Mouse (Mus musculus) left cerebral cortex, postnatal 4 days (tissue): ENCODE measurements around the gene Tssk1. TPM values are rescaled to one million over a fixed set of nuclear protein-coding genes. Genes with fewer than 3 reads are reported as not detected.
A peak's percentile ranks its signal among the peaks of the same experiment; 100 is the strongest.

Experiments used
- DNase-seq: peaks from one replicate; pipeline ENCODE4 v3.0.0-alpha.2; 2022
- intact Hi-C: fragments of 180-260 bp; cut with DNase I; formaldehyde crosslinking; loops from one replicate; pipeline ENCODE4 v1.15.1; 2025
- total RNA-seq, 2 experiments: library from RNA; stranded (reverse); gene quantifications; 2 replicates each; pipeline ENCODE4 v1.2.3; 2021

The Tssk1 gene
- total RNA-seq, 2 experiments from 2014 or later, result not detected

GRCm38 (mm10) chr16:17896091-17896490, 2.1 kb downstream of the Tssk1 start:
- DNase-seq, result no peak
- intact Hi-C loops, result no loop called here

- intact Hi-C loops, result no loop called here
- no peak for DNase-seq
Observed at GRCm38 (mm10) chr16:17898462-17898861, 4.4 kb downstream of the Tssk1 start, which contains the start of the genes Dgcr2 and Tssk2. TSS of gene Dgcr2 (minus strand) at chr16:17898562. TSS of gene Tssk2 (plus strand) at chr16:17898637.

- intact Hi-C loops, result no loop called here
- DNase-seq, result peak; percentile 89
Observed at GRCm38 (mm10) chr16:17911052-17911595, 17.1 kb downstream of the Tssk1 start, which contains the start of gene Ess2. TSS of gene Ess2 (minus strand) at chr16:17911348.

- intact Hi-C loops, result no loop called here
- no peak for DNase-seq
Observed at GRCm38 (mm10) chr16:17914307-17915249, 20.6 kb downstream of the Tssk1 start, which contains the start of gene Gsc2. TSS of gene Gsc2 (minus strand) at chr16:17915059.

- DNase-seq, result no peak
- intact Hi-C loops, result loop anchor here (5.0 to 10.0 kb wide), 2 partner anchors 127 to 294 kb away; partner anchors contain the start of gene Ccdc188
Observed at GRCm38 (mm10) chr16:17920586-17920985, 26.6 kb downstream of the Tssk1 start.

- intact Hi-C loops, result loop anchor here (5.0 to 10.0 kb wide), 2 partner anchors 126 to 293 kb away; partner anchors contain the start of gene Ccdc188
- peak; percentile 98 for DNase-seq
Observed at GRCm38 (mm10) chr16:17921325-17922162, 27.5 kb downstream of the Tssk1 start.

- peak; percentile 46 for DNase-seq
- intact Hi-C loops, result loop anchor here (5.0 to 10.0 kb wide), 2 partner anchors 125 to 293 kb away; partner anchors contain the start of gene Ccdc188
Observed at GRCm38 (mm10) chr16:17922163-17922538, 28.1 kb downstream of the Tssk1 start.

- intact Hi-C loops, result loop anchor here (10.0 kb wide), 1 partner anchor 287 kb away; the partner anchor contains the start of gene Ccdc188
- DNase-seq, result peak; percentile 44
Observed at GRCm38 (mm10) chr16:17927351-17928082, 33.5 kb downstream of the Tssk1 start.

GRCm38 (mm10) chr16:17928087-17928580, 34.1 kb downstream of the Tssk1 start, which contains the start of gene Slc25a1:
TSS of gene Slc25a1 (minus strand) at chr16:17928219.
- intact Hi-C loops, result loop anchor here (10.0 kb wide), 1 partner anchor 287 kb away; the partner anchor contains the start of gene Ccdc188
- peak; percentile 74 for DNase-seq

- intact Hi-C loops, result loop anchor here (10.0 kb wide), 1 partner anchor 286 kb away; the partner anchor contains the start of gene Ccdc188
- DNase-seq, result peak; percentile 71
Observed at GRCm38 (mm10) chr16:17928627-17929104, 34.6 kb downstream of the Tssk1 start.

GRCm38 (mm10) chr16:17929211-17929610, 35.2 kb downstream of the Tssk1 start:
- DNase-seq, result peak; percentile 55
- intact Hi-C loops, result loop anchor here (10.0 kb wide), 1 partner anchor 286 kb away; the partner anchor contains the start of gene Ccdc188

GRCm38 (mm10) chr16:17929631-17930030, 35.6 kb downstream of the Tssk1 start:
- intact Hi-C loops, result loop anchor here (10.0 kb wide), 1 partner anchor 285 kb away; the partner anchor contains the start of gene Ccdc188
- DNase-seq, result peak; percentile 38

GRCm38 (mm10) chr16:17931906-17932460, 38.0 kb downstream of the Tssk1 start:
- DNase-seq, result no peak
- intact Hi-C loops, result no loop called here

GRCm38 (mm10) chr16:17933594-17934444, 39.8 kb downstream of the Tssk1 start:
- no peak for DNase-seq
- intact Hi-C loops, result no loop called here

- intact Hi-C loops, result no loop called here
- no peak for DNase-seq
Observed at GRCm38 (mm10) chr16:17934445-17934910, 40.5 kb downstream of the Tssk1 start.

GRCm38 (mm10) chr16:17936776-17937175, 42.8 kb downstream of the Tssk1 start:
- intact Hi-C loops, result no loop called here
- no peak for DNase-seq

- DNase-seq, result no peak
- intact Hi-C loops, result no loop called here
Observed at GRCm38 (mm10) chr16:17938187-17938586, 44.2 kb downstream of the Tssk1 start.

GRCm38 (mm10) chr16:17938821-17939220, 44.8 kb downstream of the Tssk1 start:
- intact Hi-C loops, result no loop called here
- peak; percentile 73 for DNase-seq
